Mouse (Mus musculus): ENCODE results near the gene Gli2. TPM values are rescaled to one million over a fixed set of nuclear protein-coding genes. Genes with fewer than 3 reads are reported as not detected.

Gli2 gene
- polyA plus RNA-seq, 1 experiment from 2014 or later: 1.1 TPM

Small RNA genes within 50 kb of the gene (microRNA-seq; reads per million reads assigned to microRNA genes)
- gene Mir6346: not detected

Measured in midbrain, embryonic 16.5 days (tissue).